12 mouse cellular contexts compared by ENCODE assay signal in the genomic region with DNA sequence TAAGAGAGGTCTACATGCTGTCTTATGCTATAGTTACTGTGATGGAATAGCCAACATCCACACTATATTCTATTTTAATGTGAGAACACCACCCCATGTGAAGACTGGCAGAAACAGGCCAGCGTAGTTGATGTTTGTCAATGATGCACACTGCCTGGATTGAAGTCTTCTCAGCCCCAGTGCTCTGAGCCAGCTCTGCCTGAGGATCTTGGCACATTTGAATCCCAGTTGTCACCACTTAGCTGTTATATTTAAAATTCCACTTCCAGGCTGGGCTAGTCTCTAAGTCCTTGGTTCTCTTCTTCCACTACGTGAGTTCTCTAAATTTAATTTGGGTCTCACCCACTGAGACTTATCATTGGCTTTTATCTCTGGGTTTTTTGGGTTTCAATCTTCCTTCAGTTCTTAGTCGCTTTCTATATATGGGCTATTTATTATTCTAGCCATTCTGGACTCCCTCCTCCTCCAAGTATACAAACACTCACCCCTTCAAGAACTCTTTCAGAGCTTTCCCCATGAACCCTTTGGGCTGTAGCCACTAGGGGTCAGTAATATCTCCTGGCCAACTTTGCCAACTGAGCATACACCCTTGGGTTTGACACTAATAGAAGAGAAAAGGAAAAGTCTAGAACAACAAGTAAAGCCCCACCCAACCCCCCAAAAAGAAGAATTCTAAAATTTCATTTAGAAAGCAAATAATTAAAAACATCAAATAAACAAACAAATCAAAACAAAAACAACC.
DNase-seq lines count a peak whose midpoint lies in the region; ATAC-seq and TF ChIP-seq lines count a peak whose summit lies in the region.
"Had no signal": no experiment of that assay in that cellular context is flagged by ENCODE, and none has a peak within 500 bp of the region (broad histone marks: within the 10 kb centered on the region; RNA-seq: fewer than 3 reads in every experiment).

No protein-coding gene starts in this region.

- no peaks in the 10 kb centered on the region for H3K4me1 ChIP-seq in kidney, postnatal 0 days (replicated peaks; ENCODE audit: insufficient read depth, low read length)
- H3K4me1 ChIP-seq: hindbrain, embryonic 10.5 days; lung, embryonic 15.5 days had no signal

- H3K9me3 ChIP-seq in kidney, postnatal 0 days (replicated peaks; ENCODE audit: low read length): no peaks in the 10 kb centered on the region
- H3K9me3 ChIP-seq: hindbrain, embryonic 10.5 days; lung, embryonic 15.5 days had no signal

- H3K36me3 ChIP-seq in kidney, postnatal 0 days (ENCODE audit: insufficient read depth, low read length): no peaks in the 10 kb centered on the region
- H3K36me3 ChIP-seq: hindbrain, embryonic 10.5 days; lung, embryonic 15.5 days had no signal

- 89% methylated on average over 3 of the region's 3 CpGs for WGBS in kidney, postnatal 0 days

- TF ChIP-seq CTCF in kidney, postnatal 0 days (IDR thresholded peaks at IDR 0.05; ENCODE audit: low read depth): peak; percentile 56

- H3K27ac ChIP-seq in kidney, postnatal 0 days: no peak overlapping the region
- H3K27ac ChIP-seq: hindbrain, embryonic 10.5 days; lung, embryonic 15.5 days had no signal

- H3K9ac ChIP-seq in kidney, postnatal 0 days (ENCODE audit: low read depth, low read length): no peak overlapping the region
- H3K9ac ChIP-seq: lung, embryonic 15.5 days had no signal

- no peak overlapping the region for H3K4me3 ChIP-seq in kidney, postnatal 0 days (replicated peaks; ENCODE audit: low read depth, low read length)
- H3K4me3 ChIP-seq: hindbrain, embryonic 10.5 days; lung, embryonic 15.5 days; myocyte had no signal

- no peak for ATAC-seq in kidney, postnatal 0 days (replicated peaks; ENCODE audit: low FRiP score, low read depth)
- peak; percentile 37 for ATAC-seq in CD4-positive, CD25-positive, alpha-beta regulatory T cell, adult 4 months
- ATAC-seq in monocyte, adult 5-6 weeks (replicated peaks; ENCODE audit: insufficient number of reproducible peaks, low FRiP score, low TSS enrichment, poor library complexity, severe bottlenecking): no peak

- no peaks in the 10 kb centered on the region for H3K27me3 ChIP-seq in kidney, postnatal 0 days (ENCODE audit: insufficient read depth, low read length)
- H3K27me3 ChIP-seq: lung, embryonic 15.5 days had no signal

- no peak overlapping the region for H3K4me2 ChIP-seq in kidney, postnatal 0 days (ENCODE audit: low read length)
- H3K4me2 ChIP-seq: lung, embryonic 15.5 days had no signal

- DNase-seq in cerebellum, adult 8-10 months: peak; percentile 11
- DNase-seq in cerebellum, postnatal 4 days (ENCODE audit: low spot score in 2 of 2): no peak
- no peak for DNase-seq in kidney, postnatal 0 days (ENCODE audit: low spot score)
- no peak for DNase-seq in kidney, adult 8-10 months
- peak; percentile 53 for DNase-seq in induced T-regulatory cell, adult 2 months (ENCODE audit: low read depth)
- DNase-seq in yolk sac, embryonic 10.5 days (ENCODE audit: low spot score): no peak
- DNase-seq: adrenal gland, adult 8-10 months had no signal

Comparison
In these comparisons a context has a peak if more than half of its experiments do, and no peak if none do; other contexts are left out.
1. DNase-seq: peak in cerebellum, adult 8-10 months (single experiment) and induced T-regulatory cell, adult 2 months (single experiment); none in cerebellum, postnatal 4 days (0 of 2), kidney, postnatal 0 days (single experiment), kidney, adult 8-10 months (0 of 2) and yolk sac, embryonic 10.5 days (single experiment).